Mouse (Mus musculus) lung, postnatal 14 days (tissue): ENCODE results near the gene Cep104.

Experiments
- DNase-seq: peaks from one replicate; pipeline ENCODE4 v3.0.0; 2021

The Cep104 gene

DNA sequence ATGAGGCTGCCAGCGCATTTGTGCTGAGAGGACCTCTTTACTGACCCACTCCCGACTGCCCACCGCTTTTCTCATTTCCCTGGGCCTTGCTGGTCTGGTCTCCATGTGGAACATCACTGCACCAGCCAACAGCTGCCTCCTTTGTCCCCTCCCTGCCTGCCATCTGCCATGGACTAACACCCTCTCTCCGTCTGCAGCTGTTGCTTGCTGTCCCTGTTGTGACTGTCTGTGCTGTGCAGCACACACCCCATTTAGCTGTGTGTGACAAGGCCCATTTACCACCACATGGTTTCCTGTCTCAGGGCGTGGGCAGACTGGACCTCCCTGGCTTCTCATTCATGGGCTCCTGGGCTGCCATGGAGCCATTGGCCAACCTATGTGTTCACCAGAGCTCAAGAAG, 30.5 kb downstream of the Cep104 start:
- no peak for DNase-seq

DNA sequence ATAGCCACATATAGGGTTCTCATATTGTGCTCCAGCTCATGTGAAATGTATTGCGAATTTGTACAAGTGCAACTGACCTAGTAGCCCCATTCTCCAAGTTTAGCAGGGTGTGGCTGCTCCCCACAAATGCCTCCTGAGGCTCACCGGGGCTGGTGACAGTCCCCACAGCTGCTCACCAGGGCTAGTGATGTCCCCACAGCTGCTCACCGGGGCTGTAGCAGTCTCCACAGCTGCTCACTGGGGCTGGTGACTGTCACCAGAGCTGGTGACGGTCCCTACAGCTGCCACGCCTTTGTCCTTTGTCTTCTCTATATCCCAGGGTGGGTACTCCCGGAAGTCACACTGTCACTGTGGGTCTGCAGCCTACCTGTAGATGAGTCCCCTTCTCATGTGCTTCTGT, 31.3 kb downstream of the Cep104 start:
- DNase-seq = no peak

DNA sequence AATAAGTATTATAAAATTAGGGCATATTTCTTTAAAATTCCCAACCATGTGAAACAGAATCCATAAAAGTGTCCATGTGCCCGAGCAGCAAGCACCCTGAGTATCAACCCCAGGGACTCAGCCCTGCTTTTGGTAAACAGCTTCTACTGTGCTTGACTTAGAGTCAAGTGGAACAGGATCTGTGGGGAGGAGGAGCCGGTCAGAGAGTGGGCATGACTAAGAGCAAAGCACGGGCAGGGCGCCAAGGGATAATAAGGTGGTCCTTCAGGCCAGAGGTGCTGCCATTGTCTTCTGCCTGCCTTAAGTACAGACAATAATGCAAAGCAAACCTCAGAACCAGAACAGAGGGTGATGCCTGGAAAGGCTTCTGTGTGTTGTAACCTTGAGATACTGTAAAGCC, 32.8 kb downstream of the Cep104 start:
- peak; percentile 62 for DNase-seq

DNA sequence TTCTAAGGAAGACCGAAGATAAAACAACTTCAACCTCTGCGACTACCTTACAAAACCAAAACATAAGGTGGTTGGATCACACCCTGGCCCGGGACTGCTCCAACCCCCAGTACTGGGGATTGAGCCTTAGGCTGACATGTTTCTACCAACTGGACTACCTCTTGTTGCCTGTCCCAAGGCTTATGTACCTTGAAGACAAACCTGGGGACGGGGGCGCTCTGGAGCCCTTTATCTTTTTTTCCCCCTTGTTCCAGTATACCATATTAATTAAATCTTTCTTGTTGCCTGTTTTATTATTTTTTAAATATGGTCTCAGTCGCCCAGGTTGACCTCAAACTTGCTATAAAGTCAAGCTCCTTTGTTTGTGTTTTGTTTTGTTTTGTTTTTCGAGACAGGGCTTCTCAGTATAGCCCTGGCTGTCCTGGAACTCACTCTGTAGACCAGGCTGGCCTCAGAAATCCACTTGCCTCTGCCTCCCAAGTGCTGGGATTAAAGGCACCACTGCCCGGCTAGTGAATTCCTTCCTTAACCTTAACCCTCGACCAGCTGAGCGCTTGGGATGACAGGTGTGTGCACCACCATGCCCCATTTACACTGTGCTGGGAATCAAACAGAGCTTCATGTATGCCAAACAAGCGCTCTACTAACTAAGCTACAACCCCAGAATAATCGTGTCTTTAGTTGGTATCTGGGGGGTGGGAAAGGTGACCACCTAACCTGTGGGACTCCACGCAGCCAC, 36.1 kb downstream of the Cep104 start:
- DNase-seq = no peak

DNA sequence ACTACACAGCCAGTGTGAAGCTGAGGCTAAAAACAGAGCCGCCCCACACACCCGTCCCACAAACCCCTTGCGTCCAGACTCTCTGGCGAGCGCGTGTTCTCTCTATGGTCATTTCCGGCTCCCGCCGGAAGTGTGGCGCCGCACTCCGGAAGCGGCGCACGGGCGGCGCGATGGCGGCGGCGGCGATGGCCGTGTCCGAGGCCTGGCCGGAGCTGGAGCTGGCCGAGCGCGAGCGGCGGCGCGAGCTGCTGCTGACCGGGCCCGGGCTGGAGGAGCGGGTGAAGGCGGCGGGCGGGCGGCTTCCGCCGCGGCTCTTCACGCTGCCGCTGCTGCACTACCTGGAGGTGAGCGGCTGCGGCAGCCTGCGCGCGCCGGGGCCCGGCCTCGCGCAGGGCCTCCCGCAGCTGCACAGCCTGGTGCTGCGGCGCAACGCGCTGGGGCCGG, 36.7 kb downstream of the Cep104 start, which contains the start of gene Lrrc47:
Gene Lrrc47, plus strand, starts transcription at position 86 of the 444 bp plus-strand sequence.
- peak; percentile 84 for DNase-seq

DNA sequence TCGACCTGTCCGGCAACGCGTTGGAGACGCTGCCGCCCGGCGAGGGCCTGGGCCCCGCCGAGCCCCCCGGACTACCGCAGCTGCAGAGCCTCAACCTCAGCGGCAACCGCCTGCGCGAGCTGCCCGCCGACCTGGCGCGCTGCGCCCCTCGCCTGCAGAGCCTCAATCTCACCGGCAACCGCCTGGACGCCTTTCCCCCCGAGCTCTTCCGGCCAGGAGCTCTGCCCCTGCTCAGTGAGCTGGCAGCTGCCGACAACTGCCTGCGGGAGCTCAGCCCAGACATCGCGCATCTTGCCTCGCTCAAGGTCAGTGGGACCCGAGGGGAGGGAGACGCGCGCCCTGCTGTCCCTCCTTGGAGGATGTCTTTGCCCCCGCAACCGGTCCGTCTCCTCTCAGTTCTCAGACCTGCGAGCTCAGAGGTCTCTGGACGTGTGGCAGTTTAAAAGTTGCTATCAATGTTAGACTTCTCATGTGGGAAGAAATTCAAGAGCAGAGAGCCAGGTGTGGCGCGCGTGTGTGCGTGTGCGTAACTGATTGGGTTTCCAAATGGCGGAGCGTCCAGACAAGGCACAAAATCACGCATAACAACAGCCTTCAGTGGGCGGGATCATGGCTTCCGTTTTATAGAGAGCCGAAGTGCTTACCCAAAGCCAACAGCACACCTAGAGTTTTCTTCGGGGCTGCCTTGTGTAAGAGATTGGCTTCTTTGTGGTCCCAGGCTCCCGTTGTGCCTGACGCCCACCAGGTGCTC, 37.3 kb downstream of the Cep104 start:
- DNase-seq = no peak

DNA sequence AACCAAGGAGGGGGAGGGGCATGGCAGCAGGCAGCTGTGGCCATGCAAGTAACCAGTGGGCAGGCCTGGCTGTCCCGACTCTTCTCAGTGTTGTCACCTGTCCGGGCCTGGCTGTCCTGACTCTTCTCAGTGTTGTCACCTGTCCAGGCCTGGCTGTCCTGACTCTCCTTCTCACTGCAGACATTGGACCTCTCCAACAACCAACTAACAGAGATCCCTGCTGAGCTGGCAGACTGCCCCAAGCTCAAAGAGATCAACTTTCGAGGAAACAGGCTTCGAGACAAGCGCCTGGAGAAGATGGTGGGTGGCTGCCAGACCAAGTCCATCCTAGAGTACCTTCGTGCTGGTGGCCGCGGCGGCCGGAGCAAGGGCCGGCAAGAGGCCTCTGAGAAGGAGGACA, 40.5 kb downstream of the Cep104 start:
- no peak for DNase-seq

DNA sequence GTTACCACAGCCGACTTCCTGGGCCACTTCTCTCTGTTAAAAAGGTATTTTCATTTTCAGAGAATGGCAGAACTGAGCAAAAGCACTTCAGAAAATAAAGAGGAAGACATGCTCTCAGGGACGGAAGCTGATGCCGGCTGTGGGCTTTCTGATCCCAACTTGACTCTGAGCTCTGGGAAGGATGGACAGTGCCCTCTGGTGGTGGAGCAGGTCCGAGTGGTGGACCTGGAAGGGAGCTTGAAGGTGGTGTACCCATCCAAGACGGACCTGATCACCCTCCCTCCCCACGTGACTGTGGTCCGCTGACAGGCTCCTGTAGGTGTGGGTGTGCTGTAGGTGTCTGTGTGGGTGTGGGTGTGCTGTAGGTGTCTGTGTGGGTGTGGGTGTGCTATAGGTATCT, 44.6 kb downstream of the Cep104 start:
- peak; percentile 67 for DNase-seq

DNA sequence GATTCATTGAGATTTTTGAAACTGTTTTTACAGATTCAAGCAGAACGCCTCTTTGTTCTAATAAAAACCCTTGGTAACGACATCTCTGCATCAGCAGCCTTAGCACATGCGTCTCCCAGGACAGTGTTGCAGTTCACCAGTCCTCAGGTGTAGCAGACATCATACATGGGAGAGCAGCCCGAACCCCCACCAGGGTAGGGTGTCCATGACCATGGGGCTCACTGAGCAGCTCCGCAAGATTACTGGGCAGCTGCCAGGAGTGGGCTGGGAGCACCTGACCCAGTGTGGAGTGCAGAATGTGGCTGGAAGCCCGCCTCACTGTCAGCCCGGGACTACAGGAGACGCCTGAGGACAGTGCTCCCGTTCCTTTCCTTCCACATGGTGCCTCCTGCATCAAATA, 46.4 kb downstream of the Cep104 start:
- peak; percentile 37 for DNase-seq

DNA sequence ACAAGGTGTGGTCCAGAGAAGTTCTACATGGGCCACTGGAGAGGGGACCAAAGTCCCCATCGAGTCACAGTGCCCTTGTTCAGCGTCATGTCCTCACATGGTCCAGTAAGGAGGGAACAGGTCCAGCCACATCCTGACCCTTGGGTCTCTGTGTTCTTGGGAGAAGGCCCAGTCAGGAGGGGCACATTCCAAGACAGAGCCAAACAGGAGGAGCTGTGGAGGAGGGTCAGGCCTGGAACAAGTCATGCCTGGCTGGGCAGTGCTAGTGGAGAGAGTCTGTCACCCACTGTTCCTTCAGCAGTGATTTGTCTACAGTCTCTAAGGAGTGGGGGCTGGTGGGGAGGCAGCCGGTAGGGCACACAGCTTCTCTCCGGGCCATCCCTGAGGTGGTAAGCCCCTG, 47.4 kb downstream of the Cep104 start:
- DNase-seq = peak; percentile 77

DNA sequence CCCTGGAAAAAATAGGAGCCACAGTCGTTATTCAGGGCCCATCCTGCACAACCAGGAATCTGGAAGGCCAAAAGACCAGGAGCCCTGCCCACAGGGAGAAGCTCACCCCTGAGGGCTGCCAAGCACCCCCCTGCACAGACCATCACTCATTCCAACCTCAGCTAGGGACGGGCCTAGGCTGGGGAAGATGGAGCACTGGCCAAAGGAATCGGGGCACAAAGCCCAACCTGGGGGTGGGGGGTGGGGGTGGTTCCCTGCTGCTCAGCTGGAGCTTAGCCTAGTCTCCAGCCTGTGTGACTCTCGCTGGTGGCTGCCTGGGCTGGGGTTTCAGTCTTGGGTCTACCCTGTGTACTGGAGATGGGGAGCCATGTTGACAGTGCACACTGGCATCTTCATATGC, 47.9 kb downstream of the Cep104 start:
- no peak for DNase-seq

DNA sequence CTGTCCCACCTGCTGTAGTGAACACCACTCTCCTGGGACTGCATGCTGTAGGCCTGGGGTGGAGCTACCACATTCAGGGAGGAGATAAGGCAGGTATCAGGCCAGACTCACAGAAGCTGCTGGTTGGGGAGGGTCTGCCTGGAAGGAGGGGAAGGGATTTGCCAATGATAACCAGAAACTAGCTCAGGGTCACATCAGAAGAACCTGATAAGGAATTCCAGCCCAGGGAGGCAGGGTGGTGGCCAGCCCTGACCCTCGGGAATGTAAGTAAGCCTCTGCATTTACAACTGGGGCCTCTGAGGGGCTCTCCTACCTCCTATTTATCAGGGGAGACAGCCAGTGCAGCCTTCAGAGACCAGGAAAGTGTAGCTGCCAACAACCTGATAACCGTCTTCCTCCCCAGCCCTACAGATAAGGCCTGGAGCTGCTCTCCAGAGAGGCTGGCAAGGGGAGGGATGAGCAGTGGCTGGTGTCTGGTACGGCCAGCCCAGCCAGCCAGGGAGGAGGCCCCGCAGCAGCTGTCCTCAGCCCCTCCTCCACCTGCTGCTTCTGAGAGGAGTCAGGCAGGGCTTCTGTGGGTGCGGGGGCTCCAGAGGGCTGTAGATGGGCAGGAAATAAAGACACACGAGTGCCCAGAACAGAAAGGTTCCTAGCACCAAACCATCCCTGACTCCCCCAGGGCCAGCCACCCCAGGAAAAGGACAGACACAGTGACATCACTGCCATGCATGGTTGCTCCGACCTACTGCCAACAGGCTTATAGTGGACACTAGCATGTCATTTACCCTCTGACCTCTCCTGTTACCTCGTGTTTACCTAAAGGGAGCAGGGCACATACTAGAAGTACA, 49.0 kb downstream of the Cep104 start:
- DNase-seq = no peak

DNA sequence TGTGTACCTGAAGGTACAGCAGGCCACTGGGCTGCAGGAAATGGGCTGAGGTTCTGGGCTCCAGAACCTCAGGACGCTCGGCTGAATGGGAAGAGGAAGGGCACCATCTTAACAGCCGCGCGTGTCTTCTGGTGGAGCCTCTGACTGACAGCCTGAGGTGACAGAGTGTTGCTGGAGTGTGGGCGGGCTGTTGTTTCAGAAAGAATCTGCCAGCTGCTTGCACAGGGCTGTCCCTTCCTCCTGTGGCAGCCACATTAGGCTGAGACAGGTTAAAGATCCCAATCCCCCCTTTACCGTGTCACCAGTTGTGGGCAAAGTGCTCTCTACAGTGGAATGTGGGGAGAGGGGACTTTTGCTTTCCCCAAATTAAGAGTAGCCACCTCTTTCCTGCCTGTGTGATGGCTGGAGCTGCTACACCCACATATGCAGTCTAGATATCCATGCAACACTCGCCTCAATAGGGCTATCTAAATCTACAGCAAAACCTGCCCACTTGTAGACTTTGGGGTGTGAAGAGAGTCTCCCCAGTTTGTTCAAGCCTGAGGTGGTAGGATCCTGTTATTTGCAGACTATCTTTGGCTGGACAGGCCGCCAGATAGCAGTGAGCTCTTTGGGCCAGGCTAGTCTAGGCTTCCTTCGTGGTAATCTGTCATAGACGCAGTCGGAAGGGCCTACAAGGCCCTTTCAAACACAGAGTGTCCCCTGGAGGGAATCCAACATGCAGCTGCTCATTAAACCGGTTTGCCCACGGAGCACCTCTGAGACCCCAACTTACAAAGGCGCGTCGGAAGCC, 49.9 kb downstream of the Cep104 start:
- DNase-seq = no peak

DNA sequence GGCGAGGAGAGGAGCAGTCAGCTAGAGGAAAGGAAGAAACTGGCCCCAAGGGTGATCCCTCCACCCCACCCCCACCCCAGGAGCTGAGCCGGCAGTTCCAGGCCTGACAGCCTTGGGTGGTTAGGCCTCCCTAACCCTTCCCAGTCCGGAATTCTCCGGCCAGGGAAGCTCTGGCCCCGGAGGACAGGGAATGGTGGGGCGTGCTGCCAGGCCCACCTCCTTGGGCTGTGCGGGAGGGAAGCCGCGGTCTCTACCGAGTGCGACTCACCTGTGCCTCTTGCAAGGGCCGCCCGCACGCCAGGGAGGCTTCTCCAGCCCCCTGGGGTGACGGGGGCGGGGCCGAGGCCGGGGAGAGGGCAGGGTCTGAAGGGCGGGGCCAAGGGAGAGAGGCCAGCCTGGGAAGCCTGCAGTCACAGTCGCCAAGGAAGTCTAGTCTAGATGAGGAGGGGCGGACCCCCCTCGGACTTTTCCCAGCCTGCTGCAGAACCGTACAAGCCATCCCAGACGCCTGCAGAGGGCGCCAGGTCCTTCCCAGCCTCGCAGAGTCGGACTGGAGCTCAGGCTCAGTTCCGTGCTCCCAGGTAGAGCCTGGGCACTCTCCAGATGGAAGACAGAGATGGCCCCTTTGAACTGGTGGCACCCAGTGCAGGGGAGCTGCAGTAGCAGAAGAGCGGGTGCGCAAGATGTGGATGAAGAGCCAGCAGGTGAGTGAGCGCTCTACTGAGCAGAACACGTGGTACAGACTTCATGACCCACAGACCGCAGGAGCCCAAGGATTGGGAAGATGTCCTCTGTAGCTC, 50.8 kb downstream of the Cep104 start, which contains the start of gene Smim1:
Gene Smim1, minus strand, starts transcription at position 590 of the 800 bp plus-strand sequence.
- DNase-seq = peak; percentile 84

DNA sequence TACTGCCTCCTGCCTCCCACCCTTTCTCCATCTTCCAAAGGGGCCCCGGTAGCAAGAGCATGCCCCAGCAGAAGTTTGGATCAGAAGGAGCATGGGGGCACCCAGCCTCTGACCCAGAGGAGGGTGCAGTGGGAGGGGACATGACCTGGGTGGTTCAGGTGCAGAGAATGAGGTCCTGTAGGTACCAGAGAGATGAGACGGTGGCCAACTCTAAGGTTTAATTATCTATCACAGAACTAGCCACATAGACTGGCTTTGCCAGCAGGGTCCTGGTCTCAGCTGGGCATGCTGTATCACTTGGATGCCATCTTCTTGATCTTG, 51.4 kb downstream of the Cep104 start:
- DNase-seq = no peak

DNA sequence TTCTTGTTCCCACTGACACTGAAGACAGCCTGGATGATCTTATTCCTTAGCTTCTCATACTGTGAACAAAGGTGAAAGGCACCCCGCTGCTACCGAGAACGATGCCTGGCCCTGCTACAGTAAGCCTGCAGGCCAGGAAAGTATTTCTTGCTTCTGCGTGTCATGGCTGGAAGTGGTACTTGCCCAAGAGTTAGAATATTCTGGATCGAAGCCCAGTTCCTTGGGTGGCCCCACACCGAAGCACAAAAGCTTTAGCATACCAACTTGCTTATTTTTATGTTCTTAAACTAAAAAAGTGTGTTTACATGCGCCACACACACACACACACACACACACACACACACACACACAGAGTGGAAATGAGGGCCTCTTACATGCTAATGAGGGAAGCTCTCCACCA, 53.1 kb downstream of the Cep104 start:
- DNase-seq = no peak

DNA sequence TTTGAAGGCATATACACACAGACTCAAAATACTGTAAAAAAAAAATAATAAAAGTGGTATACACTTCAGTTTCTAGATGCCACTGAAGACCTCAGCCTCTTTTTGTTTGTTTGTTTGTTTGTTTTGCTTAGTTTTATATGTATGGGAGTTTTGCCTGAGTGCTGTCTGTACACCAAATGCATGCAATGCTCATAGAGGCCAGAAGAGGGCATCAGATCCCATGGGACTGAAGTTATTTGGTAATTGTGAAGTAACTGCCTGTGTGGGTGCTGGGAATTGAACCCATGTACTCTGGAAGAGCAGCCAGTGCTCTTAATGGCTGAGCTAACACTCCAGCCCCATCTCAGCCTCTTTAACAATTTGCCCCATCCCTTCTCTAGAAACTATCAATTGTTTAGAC, 53.7 kb downstream of the Cep104 start:
- DNase-seq = no peak

DNA sequence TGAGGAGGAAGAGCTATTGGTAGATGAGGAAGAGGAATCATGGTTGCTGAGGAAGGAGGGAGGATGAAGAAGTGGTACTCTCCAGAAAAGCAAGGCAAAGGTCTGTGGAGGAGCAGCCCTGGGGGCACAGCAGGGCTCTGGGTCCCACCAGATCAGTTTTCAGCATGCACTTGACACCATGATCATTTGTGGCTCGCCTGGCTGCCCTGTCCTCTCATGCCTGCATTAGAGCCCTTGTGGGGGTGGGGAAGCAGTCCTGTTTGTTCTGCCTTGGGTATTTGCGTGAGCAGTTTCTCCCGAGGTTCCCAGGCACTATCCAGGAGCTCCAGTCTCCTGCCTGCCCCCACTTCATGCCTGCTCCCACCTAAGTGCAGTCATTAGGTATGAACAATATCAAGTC, 62.1 kb downstream of the Cep104 start:
- DNase-seq = no peak

DNA sequence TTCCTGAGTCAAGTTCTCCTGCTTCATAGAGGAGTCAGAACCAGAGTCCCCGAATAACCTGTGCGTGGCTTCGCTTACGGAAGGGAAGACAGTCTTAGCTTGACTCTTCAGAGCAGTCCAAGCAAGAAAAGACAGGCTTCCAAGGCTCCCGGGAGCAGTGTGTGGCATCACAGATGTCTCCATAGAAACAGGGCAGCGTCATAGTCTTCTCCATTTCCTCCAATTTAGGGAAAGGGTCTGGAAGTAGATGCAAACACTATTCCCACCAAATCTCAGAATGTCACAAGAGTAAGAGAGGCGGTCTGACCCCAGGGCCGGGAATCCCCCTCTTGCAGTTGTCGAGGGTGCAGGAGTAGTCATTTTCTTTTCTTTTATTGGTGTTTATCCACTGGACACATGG, 67.6 kb downstream of the Cep104 start, which contains the start of gene Ccdc27:
Gene Ccdc27, minus strand, starts transcription at position 101 of the 400 bp plus-strand sequence.
- no peak for DNase-seq

DNA sequence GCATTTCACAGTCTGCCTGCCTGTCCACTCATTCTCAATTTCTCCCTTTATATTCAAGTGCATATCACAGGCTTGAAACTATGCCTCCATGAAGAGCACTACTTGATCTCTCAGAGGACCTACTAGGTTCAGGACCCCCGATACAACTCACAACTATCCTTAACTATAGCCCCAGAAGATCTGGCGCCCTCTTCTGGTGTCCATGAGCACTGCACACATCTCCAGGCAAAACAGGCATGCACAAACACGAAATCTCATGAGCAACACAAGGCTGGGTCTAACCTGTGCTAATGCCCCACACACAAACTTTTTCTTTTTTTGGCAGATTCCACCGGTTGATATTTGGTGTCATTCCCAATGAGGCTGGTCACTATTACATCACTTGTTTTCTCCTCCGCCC, 70.8 kb downstream of the Cep104 start:
- no peak for DNase-seq

DNA sequence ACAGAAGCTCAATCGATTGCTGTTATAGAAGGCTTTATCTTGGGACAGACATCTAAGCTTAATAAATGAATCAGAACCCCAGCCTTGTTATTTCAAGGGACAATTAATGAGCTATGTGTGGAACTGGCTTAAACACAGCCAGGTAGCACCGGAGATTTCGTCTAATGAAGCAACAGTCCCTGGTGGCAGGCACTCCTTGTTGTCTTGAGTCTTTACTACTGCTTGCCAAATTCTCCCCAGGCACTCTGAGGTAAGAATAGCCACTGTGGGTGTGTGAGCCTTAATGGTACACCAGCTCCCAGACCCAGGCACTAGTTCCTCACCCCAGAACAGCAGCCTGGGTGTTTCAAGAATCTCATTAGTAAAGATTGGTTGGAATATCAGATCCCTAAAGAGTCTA, 76.4 kb downstream of the Cep104 start:
- DNase-seq = no peak

DNA sequence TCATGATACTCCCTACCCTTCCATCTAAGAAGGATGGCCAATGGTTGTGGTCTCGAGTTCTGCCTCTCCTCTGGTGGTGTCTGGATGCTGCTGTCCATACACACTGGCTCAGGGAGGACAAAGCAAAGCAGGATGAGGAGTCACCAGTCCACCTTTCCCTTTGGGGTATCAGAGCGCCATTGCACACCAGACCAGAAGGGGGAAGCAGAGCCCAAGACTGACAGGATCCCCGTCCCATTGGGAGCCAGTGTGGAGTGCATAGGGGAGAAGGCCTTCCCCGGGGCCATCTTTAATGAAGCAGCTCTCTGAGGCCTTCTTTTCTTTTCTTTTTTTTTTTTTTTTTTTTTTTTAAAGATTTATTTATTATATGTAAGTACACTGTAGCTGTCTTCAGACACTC, 78.1 kb downstream of the Cep104 start:
- no peak for DNase-seq
